Mouse (Mus musculus) thymus, postnatal 0 days (tissue): ENCODE measurements around the gene Tead3. TPM values are rescaled to one million over a fixed set of nuclear protein-coding genes. Genes with fewer than 3 reads are reported as not detected.
A peak's percentile ranks its signal among the peaks of the same experiment; 100 is the strongest.

Source experiments
- DNase-seq: peaks from one replicate; pipeline ENCODE4 v3.0.0-alpha.2; 2015; ENCODE audit warnings: low spot score
- polyA plus RNA-seq: library from polyadenylated mRNA; unstranded; fragments of >200 nt; fragmentation: Nextera tagmentation; extraction: Ambion mirVana; gene quantifications from 2 replicates; pipeline ENCODE4 v1.2.1, GENCODE M21; 2015

The Tead3 gene
- polyA plus RNA-seq, 1 experiment from 2014 or later, result 2.2 TPM

DNA sequence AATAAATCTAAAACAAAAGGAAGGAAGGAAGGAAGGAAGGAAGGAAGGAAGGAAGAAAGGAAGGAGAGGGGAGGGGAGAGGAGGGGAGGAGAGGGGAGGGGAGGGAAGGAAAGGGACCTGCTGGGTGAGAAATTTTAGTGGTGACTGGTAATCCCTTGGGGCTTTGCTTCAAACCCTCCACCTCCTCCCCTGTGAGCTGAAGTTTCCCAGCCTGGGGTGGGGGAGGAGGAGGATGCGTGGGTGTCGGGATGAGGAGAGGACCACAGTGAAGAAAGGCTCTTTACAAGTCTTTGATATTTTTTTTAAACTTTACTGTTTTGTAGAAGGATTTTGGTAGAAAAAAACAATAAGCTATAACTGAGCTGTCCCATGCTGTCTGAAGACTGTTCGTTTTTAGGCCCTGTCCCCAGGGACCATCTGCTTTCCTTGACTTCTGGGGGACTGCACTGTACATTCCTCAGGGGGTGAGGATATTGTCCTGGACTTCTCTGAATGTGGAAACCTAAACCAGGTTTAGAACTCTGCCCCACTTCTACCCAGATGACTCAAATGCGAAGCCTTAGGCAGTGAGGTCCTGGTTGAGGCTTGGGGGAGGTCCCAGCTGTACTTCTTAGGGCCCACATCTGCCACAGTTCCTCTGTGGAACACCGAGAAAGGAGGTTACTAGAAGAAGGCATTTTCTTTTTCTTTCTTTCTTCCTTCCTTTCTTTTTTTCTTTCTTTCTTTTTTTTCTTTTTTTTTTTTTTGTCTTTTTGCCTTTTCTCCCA is 39.1 kb downstream of the Tead3 start:
- DNase-seq, result peak; percentile 45

DNA sequence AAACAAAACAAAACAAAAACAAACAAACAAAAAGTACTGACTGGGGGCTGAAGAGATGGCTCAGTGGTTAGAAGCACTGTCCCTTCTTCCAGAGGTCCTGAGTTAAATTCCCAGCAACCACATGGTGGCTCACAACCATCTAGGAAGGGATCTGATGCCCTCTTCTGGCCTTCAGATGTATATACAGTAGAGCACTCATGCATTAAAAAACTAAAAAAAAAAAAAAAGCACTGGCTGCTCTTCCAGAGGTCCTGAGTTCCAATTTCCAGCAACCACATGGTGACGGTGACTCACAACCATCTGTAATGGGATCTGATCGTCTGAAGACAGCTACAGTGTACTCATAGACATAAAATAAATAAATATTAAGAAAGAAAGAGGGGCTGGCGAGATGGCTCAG is 39.8 kb downstream of the Tead3 start:
- DNase-seq, result no peak

- peak; percentile 90 for DNase-seq
These were observed 42.1 kb downstream of the Tead3 start for GRCm38 (mm10) chr17:28308297-28309195.

DNA sequence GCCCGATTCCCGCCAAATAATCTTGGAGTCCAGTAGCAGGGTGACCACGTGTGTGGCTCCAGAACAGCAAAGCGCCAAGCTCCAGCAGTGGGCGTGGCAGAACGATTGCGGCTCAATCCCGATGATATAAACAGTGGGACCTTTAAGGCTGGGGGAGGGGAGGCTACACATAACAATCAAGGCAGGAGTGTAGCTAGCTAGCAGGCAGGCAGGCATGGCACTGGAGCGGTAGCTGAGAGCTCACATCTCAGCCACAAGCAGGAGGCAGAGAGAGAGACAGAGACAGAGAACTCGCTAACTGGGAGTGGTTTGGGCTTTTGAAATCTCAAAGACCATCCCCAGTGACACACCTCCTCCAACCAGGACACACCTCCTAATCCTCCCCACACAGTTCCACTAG is 45.4 kb downstream of the Tead3 start:
- no peak for DNase-seq

GRCm38 (mm10) chr17:28300850-28301249 is 49.8 kb downstream of the Tead3 start:
- DNase-seq, result no peak

DNA sequence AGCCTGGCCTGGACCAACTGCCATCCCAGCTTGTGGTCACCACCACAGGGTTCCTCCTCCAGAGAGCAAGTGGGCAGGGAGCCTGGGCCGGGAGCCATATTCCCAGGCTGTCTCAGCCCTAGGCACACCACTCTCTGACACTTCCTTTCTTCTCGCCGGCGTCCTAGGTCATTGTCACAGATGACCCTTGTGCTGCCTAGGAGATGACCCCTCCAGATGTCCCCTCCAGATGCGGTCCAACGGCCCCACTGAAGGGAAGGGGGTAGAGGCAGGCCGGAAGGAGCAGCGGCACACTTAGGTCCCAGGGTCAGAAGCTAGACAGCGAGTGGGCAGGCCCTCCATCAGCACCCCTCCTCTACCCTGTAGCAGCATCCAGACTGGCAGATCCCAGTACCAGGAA is 50.3 kb downstream of the Tead3 start:
- no peak for DNase-seq

DNA sequence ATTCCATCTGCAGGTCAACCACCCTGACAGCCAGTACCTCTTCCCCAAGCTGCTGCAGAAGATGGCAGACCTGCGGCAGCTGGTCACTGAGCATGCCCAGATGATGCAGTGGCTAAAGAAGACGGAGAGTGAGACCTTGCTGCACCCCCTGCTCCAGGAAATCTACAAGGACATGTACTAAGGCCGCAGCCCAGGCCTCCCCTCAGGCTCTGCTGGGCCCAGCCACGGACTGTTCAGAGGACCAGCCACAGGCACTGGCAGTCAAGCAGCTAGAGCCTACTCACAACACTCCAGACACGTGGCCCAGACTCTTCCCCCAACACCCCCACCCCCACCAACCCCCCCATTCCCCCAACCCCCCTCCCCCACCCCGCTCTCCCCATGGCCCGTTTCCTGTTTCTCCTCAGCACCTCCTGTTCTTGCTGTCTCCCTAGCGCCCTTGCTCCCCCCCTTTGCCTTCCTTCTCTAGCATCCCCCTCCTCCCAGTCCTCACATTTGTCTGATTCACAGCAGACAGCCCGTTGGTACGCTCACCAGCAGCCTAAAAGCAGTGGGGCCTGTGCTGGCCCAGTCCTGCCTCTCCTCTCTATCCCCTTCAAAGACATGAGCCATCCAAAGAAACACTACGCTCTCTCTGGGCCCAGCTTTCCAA is 50.8 kb downstream of the Tead3 start:
- DNase-seq, result no peak

GRCm38 (mm10) chr17:28298888-28299287 is 51.7 kb downstream of the Tead3 start:
- no peak for DNase-seq

GRCm38 (mm10) chr17:28294449-28295333 is 55.9 kb downstream of the Tead3 start:
- DNase-seq, result no peak

GRCm38 (mm10) chr17:28293716-28294115 is 56.9 kb downstream of the Tead3 start:
- no peak for DNase-seq

DNA sequence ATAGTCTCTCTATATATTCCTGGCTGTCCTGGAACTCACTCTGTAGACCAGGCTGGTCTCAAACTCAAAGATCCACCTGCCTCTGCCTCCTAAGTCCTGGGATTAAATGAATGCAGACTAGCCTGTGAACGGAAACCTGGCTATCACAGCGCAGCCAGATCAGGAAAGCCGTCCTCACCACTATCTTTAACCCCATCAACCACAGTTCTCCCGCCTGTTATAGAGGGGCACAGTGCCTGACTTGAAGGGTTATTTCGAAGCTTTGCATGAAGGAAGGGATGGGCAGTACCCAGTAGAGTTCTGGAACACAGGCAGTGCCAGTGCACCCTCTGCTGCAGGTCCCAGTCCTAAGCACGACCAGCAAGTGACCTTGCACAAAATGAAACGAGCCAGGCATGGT is 59.3 kb downstream of the Tead3 start:
- no peak for DNase-seq

DNA sequence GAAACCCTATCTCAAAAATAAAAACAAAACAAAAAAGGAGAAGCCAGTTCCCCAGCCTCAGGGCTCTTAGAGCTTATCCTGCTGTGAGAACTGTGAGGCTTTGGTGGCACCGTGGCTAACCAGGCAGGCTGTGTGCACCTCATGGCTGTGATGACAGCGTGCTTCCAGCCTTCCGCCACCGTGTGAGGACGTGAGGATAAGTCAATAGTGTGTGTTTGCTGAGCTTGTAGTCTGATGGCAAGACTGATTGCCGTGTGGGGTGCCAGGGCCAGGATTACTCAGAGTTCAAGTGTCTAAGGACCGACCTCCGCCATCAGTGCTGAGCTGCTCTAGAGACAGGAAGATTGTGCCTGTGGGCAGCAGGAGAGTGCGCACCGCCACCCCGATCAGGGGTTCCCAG is 59.9 kb downstream of the Tead3 start:
- DNase-seq, result no peak

DNA sequence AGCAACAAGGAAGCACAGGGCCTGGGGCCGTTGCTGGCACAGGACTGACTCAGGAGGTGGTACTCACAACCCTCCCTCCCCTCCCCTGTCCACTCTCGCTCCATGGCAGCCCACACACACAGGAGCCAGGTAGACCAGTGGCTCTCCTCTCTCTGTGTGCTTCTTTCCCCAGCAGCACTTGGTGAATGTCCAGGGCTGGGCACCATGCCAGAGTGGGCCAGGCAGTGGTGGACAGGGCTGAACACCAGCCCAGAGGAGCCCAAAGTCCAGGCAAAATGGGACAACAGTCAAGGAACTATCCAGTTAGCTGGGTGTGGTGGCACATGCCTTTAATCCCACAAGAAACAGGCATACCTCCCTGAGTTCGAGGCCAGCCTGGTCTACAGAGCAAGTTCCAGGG is 60.4 kb downstream of the Tead3 start:
- DNase-seq, result no peak

- peak; percentile 71 for DNase-seq
These were observed 62.6 kb downstream of the Tead3 start for GRCm38 (mm10) chr17:28287980-28288379.

- no peak for DNase-seq
These were observed 63.0 kb downstream of the Tead3 start for GRCm38 (mm10) chr17:28287578-28287977.

- no peak for DNase-seq
These were observed 63.7 kb downstream of the Tead3 start for GRCm38 (mm10) chr17:28286964-28287363.

- DNase-seq, result no peak
These were observed 64.5 kb downstream of the Tead3 start for GRCm38 (mm10) chr17:28286133-28286532.

- DNase-seq, result no peak
These were observed 67.4 kb downstream of the Tead3 start for GRCm38 (mm10) chr17:28283199-28283598.

DNA sequence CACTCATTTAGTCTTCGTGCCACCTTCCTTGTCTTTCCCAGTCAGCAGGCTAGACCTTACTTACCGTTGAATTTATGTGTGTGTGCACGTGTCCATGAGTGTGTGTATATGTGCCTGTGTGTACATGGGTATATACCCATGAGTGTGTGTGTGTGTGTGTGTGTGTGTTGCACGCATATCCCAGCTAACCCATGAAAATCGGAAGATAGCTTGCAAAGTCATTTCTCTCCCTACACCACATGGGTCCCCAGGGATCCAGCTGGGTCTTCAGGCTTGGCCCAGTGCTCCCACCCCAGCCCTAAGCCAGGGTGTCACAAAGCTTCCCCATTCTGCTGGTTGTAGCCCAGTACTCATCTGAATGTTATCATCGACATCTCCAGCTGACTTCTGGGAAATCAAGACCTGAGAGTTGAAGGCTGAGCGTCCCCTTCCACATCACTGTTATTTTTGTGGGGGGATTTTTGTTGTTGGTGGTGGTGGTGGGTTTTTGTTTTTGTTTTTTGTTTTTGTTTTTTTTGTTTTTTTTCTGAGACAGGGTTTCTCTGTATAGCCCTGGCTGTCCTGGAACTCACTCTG is 68.7 kb downstream of the Tead3 start:
- no peak for DNase-seq
